Mouse (Mus musculus) MN1 (cell line): ENCODE results near the gene Fam228a.
"Not testable (repeated sequence)": the region's sequence is repeated elsewhere in the genome, so short reads cannot be mapped to it uniquely, and the experiment has no call there.

ENCODE experiments used
- DNase-seq: peaks from one replicate; pipeline ENCODE4 v3.0.0-alpha.2; 2016; ENCODE audit warnings: low spot score

Fam228a gene

GRCm38 (mm10) chr12:4717417-4717816 is 20.8 kb downstream of the Fam228a start:
- DNase-seq, result no peak

- DNase-seq, result no peak
These were observed 22.6 kb downstream of the Fam228a start for GRCm38 (mm10) chr12:4715606-4716005.

DNA sequence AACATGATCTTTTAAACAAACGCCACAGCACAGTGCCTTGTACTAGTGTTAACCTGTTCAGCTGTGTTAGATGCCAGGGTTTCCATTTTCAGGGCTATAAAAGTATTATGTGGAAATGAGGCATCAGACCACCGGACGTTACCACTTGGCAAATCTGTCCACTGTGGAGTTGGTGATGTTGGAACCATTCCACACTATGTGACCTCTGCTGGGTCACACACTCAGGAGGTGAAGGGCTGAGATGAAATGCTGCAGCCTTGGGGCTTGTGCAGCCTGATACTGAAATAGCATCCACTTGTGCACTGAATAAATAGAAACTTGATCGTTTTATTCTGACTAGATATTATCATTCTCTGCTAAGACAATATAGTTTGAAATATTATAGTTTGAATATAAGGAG is 24.9 kb downstream of the Fam228a start:
- no peak for DNase-seq

- DNase-seq, result no peak
These were observed 28.3 kb downstream of the Fam228a start for GRCm38 (mm10) chr12:4709926-4710325.

DNA sequence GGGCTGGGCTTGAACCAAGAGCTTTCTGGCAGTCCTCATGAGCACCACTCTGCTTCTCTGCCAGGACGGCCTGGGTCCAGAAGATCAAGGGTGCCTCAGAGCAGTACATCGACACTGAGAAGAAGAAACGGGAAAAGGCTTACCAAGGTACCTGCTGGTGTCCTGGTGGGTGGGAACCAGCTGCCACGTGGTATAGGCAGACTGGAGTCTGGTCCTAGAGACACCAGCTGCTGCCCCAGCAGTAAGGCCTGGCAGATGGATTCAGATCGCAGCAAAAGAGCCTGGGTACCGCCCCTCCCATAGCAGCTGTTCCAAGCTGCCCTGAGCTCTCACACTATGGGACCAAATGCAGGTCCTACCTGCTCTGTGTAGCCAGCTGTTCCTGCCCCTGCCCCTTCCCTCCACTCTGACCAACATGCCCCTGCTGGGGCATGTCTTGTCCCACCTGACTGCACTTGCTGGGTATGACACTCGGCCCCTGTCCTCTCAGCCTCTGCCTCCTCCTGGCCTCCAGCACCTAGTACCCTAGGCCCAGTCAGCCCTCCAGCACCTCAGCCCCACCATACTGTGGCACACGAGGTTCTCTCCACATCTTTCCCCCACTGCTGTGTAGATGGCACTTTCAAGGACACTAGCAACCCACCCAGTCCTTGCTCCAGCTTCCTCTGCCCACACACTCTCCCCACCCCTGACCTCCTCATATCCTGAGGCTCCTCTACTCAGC is 29.2 kb downstream of the Fam228a start:
- no peak for DNase-seq

DNA sequence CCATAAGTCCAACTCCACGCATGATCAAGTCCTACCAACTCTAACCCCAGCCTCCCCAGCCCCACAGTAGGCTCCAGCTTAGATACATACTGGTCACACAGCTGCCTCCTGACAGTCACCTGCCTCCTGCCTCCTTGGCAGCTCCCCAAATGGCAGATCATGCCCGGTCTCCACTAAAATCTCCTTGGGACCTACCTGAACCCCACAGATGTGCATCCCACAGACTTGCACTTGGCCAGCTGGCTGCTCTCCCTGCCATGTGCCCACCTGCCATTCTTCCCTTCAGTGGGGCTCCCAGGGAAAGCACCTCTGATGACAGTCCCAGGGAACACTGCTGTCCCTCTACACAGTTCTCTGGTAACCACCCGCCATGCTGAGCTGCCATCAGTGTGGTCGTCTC is 29.9 kb downstream of the Fam228a start:
- DNase-seq, result no peak

- no peak for DNase-seq
These were observed 30.7 kb downstream of the Fam228a start for GRCm38 (mm10) chr12:4707488-4708017.

- no peak for DNase-seq
These were observed 31.3 kb downstream of the Fam228a start for GRCm38 (mm10) chr12:4706901-4707300.

DNA sequence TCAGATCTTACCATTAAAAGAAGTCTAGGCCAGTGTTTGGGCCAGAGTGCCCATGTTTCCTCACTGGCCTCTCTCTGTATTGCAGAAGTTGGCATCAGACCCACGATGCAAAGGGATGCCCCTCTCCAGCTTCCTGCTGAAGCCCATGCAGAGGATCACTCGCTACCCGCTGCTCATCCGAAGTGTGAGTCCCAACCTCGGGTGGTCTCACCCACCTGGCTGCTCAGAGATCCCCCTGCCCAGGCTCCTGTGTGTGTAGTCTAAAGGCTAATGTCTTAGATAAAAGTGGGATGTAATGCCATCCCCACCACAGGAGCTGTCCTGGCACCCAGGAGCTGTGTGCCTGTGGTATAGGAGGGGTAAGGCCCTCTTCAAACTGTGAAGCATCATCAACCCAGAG is 32.1 kb downstream of the Fam228a start:
- DNase-seq, result no peak

- DNase-seq, result not testable (repeated sequence)
These were observed 32.6 kb downstream of the Fam228a start for GRCm38 (mm10) chr12:4705626-4706025.

DNA sequence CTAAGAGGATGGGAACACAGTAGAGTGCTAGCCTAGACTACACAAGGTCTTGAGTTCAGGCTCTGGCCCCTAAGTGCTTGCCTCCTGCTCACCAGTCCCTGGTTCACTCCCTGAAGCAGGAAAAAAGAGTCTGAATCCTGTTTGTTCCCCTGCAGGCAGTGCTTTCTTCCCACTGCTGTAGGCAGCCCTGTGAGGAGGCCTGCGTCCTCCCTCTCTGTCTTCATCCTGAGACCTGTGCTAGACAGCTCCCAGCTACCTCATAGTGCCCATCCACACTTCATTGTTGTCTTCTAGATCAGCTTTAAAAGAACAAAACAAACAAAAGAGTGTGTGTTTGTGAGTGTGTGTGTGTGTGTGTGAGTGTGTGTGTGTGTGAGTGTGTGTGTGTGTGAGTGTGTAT is 43.7 kb downstream of the Fam228a start:
- no peak for DNase-seq

GRCm38 (mm10) chr12:4691193-4691592 is 47.0 kb downstream of the Fam228a start:
- DNase-seq, result no peak

DNA sequence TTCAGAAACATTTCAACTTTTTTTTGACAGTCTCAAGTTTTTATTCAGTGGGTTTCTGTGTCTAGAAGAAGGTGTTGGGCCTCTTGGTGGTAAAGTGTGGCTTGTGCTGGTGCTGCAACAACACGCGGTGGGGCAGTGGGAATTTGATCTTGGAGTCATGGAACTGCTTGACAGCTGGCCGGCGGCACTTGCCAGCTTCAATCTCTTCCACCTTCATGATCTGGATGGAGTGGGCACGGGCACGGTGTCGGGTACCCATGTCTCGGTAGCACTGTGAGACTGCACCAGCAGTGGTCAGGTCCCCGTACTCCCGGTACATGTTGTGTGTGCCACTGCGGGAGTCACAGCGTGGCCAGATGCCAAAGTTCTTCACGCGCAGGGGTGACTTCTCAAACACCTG is 48.9 kb downstream of the Fam228a start:
- DNase-seq, result no peak

DNA sequence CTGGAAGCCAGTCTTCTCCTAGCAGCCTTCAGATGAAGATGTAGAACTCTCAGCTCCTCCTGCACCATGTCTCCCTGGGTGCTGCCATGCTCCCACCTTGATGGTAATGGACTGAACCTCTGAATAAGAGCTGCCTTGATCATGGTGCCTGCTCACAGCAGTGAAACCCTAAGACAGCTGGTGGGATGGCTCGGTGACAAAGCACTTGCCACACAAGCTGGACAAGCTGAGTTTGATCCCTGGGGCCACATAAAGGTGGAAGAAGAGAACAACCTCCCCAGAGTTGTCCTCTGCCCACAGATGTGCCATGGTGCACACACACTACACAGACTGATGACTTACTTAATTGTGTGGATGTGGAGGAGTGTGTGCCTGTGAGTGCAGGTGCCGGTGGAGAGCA is 49.8 kb downstream of the Fam228a start:
- no peak for DNase-seq

GRCm38 (mm10) chr12:4685441-4685840 is 52.8 kb downstream of the Fam228a start:
- no peak for DNase-seq

GRCm38 (mm10) chr12:4679971-4680370 is 58.3 kb downstream of the Fam228a start:
- DNase-seq, result no peak

DNA sequence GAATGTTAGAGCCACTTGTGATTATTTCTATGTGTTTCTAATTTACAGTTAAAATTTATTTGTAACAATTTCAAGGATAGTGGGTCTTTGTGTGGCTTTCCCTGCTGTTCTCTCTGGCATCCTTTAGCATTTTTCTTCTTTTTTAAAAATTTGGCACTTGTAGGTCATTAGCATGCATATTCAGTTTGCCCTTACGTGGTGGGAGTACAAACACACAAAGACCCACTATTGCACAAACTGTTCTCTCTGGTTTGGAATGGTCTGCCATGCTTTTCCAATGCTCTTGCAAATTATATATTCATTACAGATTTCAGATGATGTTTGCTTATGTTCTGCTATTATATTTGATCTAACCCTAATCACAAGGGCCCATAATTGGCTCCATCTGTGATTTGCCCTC is 61.9 kb downstream of the Fam228a start:
- no peak for DNase-seq

- DNase-seq, result no peak
These were observed 72.6 kb downstream of the Fam228a start for GRCm38 (mm10) chr12:4665675-4666037.

- no peak for DNase-seq
These were observed 73.1 kb downstream of the Fam228a start for GRCm38 (mm10) chr12:4664929-4665674.
